Mouse (Mus musculus) forebrain, embryonic 15.5 days (tissue): ENCODE measurements around the gene Map4k3. TPM values are rescaled to one million over a fixed set of nuclear protein-coding genes. Genes with fewer than 3 reads are reported as not detected.
A peak's percentile ranks its signal among the peaks of the same experiment; 100 is the strongest.

Experiments used
- ATAC-seq: fragments of 200-750 bp; cut with Nextera tagmentation; replicated peaks from 2 replicates; pipeline ENCODE4 v1.8.0; 2017; ENCODE audit warnings: mild to moderate bottlenecking, moderate TSS enrichment, moderate library complexity
- H3K27ac ChIP-seq: fragments of 300-500 bp; sonication (generic); replicated peaks from 2 replicates; pipeline ENCODE4 v1.5.1; 2015; ENCODE audit warnings: mild to moderate bottlenecking, inconsistent platforms
- H3K27me3 ChIP-seq: fragments of 300-500 bp; sonication (generic); 2 replicates; pipeline ENCODE4 v1.6.1; 2015; ENCODE audit warnings: inconsistent platforms
- H3K36me3 ChIP-seq: fragments of 300-500 bp; sonication (generic); 2 replicates; pipeline ENCODE4 v1.6.1; 2015; ENCODE audit warnings: mild to moderate bottlenecking, inconsistent platforms
- H3K4me1 ChIP-seq: fragments of 300-500 bp; sonication (generic); 2 replicates; pipeline ENCODE4 v1.6.1; 2015; ENCODE audit warnings: inconsistent platforms
- H3K4me2 ChIP-seq: fragments of 300-500 bp; sonication (generic); replicated peaks from 2 replicates; pipeline ENCODE4 v1.6.1; 2015; ENCODE audit warnings: mild to moderate bottlenecking, inconsistent platforms
- H3K4me3 ChIP-seq: fragments of 300-500 bp; sonication (generic); 2 replicates; pipeline ENCODE4 v1.5.1; 2015; ENCODE audit warnings: mild to moderate bottlenecking, inconsistent platforms
- H3K9ac ChIP-seq: fragments of 300-500 bp; sonication (generic); replicated peaks from 2 replicates; pipeline ENCODE4 v1.6.1; 2015; ENCODE audit warnings: mild to moderate bottlenecking, inconsistent platforms
- H3K9me3 ChIP-seq: fragments of 300-500 bp; sonication (generic); 2 replicates; pipeline ENCODE4 v1.6.1; 2016; ENCODE audit warnings: inconsistent platforms
- WGBS: fragments of 180-500 bp; shearing (Covaris S2); methylation state at CpG from one replicate; pipeline ENCODE4 v1.1.7; 2015; ENCODE audit warnings: mixed read lengths; 5-methylcytosine and 5-hydroxymethylcytosine counted together
- polyA plus RNA-seq: library from polyadenylated mRNA; unstranded; fragments of >200 nt; fragmentation: Nextera tagmentation; extraction: Ambion mirVana; gene quantifications from 2 replicates; pipeline ENCODE4 v1.2.1, GENCODE M21; 2015

The Map4k3 gene
- polyA plus RNA-seq, 1 experiment from 2014 or later = 33.5 TPM

DNA sequence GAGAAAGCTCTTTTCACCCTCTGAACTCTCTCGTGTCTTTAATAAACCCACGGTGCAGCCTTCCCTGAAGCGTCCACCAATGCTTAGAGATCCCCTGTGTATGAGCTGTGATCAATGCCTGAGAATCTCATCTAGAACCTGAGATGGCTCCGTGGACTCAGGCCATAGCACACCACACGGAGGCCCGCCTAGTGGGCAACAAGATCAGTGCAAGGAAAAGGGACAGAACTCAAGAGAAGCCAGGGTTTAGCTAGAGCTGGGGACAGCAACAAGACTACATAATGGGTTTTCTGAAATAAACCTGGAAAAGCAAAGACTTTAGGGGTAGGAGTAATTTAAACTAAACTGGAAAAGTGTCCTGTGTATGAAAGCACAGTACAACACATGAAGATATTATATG lies 5.2 kb downstream of the Map4k3 start:
- Histone ChIP-seq H3K27me3 (no peaks in the 10 kb centered on the region), H3K4me3 (no peak overlapping the region), H3K27ac (no peak overlapping the region), H3K9me3 (no peaks in the 10 kb centered on the region), H3K4me2 (no peak overlapping the region), H3K4me1 (peaks cover 51% of the 10 kb centered on the region), H3K9ac (no peak overlapping the region), H3K36me3 (no peaks in the 10 kb centered on the region)
- WGBS = 76% methylated on average over 6 of the region's 6 CpGs
- ATAC-seq = no peak

GRCm38 (mm10) chr17:80721670-80722069 lies 6.6 kb downstream of the Map4k3 start:
- no peaks in the 10 kb centered on the region for H3K27me3 ChIP-seq
- H3K4me3 ChIP-seq = no peak overlapping the region
- H3K4me1 ChIP-seq = peaks cover 48% of the 10 kb centered on the region
- no peak overlapping the region for H3K27ac ChIP-seq
- no peak overlapping the region for H3K4me2 ChIP-seq
- 65% methylated on average over 7 of the region's 7 CpGs for WGBS
- no peak overlapping the region for H3K9ac ChIP-seq
- no peaks in the 10 kb centered on the region for H3K9me3 ChIP-seq
- H3K36me3 ChIP-seq = no peaks in the 10 kb centered on the region
- peak; percentile 55; the same call in 1 of the 2 replicates for ATAC-seq

DNA sequence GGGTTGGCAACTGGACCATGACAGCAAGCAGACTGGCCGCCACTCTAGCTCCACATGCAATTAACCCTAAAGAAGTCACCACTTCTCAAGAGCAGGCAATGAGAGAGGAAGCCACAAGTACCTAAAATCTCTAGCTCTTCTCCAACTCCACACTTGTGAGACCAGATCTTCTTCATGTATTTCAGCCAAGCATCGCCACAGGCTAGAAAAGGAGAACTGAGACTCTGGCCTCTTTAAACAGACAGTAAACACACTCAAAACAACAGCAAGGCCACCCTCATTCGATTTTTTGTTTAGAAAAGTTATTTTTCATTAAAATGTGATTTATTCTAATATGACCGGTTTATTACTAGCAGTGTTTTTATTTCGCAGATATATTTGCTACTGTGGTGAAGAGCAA lies 9.0 kb downstream of the Map4k3 start:
- Histone ChIP-seq H3K27ac (no peak overlapping the region), H3K4me1 (peaks cover 35% of the 10 kb centered on the region)
- WGBS = 97% methylated on average over 5 of the region's 5 CpGs

DNA sequence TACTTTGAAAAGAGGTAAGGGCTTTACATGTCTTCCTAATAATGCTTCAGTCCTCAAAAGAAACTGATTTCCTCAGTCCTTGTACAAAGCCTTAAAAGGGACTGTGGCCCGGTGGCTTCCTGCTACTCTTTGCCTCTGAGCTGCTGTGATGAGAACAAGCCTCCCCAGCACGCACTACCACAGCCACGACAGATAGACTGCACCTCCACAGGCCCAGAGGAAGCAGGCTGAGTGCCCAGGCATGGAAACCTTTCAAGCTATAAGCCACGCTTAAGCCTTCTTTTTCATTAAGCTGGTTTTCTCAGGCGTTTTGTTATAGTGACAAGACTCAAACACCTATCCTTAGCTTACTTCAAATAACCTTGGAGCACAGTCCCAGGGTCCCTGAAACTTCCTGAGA lies 10.0 kb downstream of the Map4k3 start:
- H3K9me3 ChIP-seq = no peaks in the 10 kb centered on the region

More for the DNA sequence above, 9.0 kb downstream of the Map4k3 start:
- Histone ChIP-seq H3K27me3 (no peaks in the 10 kb centered on the region), H3K4me2 (no peak overlapping the region), H3K9ac (no peak overlapping the region), H3K9me3 (no peaks in the 10 kb centered on the region), H3K4me3 (no peak overlapping the region), H3K36me3 (no peaks in the 10 kb centered on the region)
- ATAC-seq = no peak

DNA sequence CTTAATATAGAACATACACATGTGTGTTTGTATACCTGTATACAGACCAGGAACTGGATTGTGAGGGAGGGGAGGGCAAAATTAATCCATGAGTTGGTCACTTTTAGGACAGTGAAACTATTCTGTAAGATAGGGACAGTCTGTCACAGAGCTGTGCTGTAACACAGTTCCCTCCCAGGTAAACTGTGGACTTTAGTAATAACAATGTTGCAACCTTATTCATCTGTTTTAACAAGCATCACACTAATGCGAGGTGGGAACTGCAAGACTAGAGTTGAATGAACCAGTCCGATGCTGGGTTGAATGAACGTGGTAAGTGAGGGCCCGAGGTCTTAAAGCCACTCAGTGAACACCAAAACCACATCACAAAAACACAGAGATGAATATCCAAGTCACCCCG lies 14.7 kb downstream of the Map4k3 start:
- no peak for ATAC-seq
- 94% methylated on average over 5 of the region's 5 CpGs for WGBS
- H3K4me3 ChIP-seq = no peak overlapping the region
- H3K9me3 ChIP-seq = no peaks in the 10 kb centered on the region
- no peak overlapping the region for H3K9ac ChIP-seq
- no peaks in the 10 kb centered on the region for H3K36me3 ChIP-seq
- H3K4me1 ChIP-seq = peaks cover 49% of the 10 kb centered on the region
- H3K27me3 ChIP-seq = no peaks in the 10 kb centered on the region
- no peak overlapping the region for H3K27ac ChIP-seq
- no peak overlapping the region for H3K4me2 ChIP-seq

More for the DNA sequence above, 10.0 kb downstream of the Map4k3 start:
- peaks cover 37% of the 10 kb centered on the region for H3K4me1 ChIP-seq
- no peak overlapping the region for H3K4me2 ChIP-seq
- H3K4me3 ChIP-seq = no peak overlapping the region
- H3K36me3 ChIP-seq = no peaks in the 10 kb centered on the region
- ATAC-seq = no peak
- no peaks in the 10 kb centered on the region for H3K27me3 ChIP-seq
- no peak overlapping the region for H3K9ac ChIP-seq
- no peak overlapping the region for H3K27ac ChIP-seq
- 65% methylated on average over 5 of the region's 5 CpGs for WGBS

- Histone ChIP-seq H3K4me2 (peak overlapping the region; percentile 48), H3K36me3 (no peaks in the 10 kb centered on the region), H3K27me3 (no peaks in the 10 kb centered on the region), H3K27ac (peak overlapping the region; percentile 87), H3K9ac (peak overlapping the region; percentile 40), H3K9me3 (no peaks in the 10 kb centered on the region), H3K4me3 (peak overlapping the region; percentile 21), H3K4me1 (peaks cover 64% of the 10 kb centered on the region)
- ATAC-seq = peak; percentile 89
- WGBS = 9% methylated on average over 24 of the region's 24 CpGs
Observed at GRCm38 (mm10) chr17:80709921-80710838, 18.1 kb downstream of the Map4k3 start.

DNA sequence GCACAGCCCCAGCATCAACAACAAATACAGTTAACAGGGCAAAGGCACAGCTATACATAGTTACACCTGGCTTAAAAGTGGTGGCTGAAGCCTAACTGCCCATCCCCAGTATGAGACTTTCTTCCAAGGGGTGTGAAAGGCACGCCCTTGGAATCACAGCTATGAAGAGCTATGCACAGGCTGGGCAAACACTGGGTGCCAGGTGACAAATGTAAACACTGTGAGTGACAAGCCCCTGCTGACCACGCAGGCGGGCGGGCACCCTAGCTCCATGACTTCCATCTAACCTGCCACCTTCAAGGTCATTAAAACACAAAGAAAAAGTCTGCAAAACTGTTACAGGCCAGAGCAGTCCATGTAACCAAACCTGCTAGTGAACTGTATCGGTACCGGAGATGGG lies 19.5 kb downstream of the Map4k3 start:
- ATAC-seq = no peak
- no peak overlapping the region for H3K4me3 ChIP-seq
- H3K9ac ChIP-seq = no peak overlapping the region
- no peak overlapping the region for H3K4me2 ChIP-seq
- H3K4me1 ChIP-seq = peaks cover 60% of the 10 kb centered on the region
- no peak overlapping the region for H3K27ac ChIP-seq
- no peaks in the 10 kb centered on the region for H3K36me3 ChIP-seq
- no peaks in the 10 kb centered on the region for H3K27me3 ChIP-seq
- 89% methylated on average over 6 of the region's 6 CpGs for WGBS
- no peaks in the 10 kb centered on the region for H3K9me3 ChIP-seq

GRCm38 (mm10) chr17:80707176-80707575 lies 21.1 kb downstream of the Map4k3 start:
- no peak overlapping the region for H3K4me3 ChIP-seq
- H3K9ac ChIP-seq = no peak overlapping the region
- 59% methylated on average over 4 of the region's 4 CpGs for WGBS
- no peak overlapping the region for H3K27ac ChIP-seq
- H3K9me3 ChIP-seq = no peaks in the 10 kb centered on the region
- peaks cover 61% of the 10 kb centered on the region for H3K4me1 ChIP-seq
- no peak overlapping the region for H3K4me2 ChIP-seq
- H3K27me3 ChIP-seq = no peaks in the 10 kb centered on the region
- no peak for ATAC-seq
- no peaks in the 10 kb centered on the region for H3K36me3 ChIP-seq

GRCm38 (mm10) chr17:80706608-80707007 lies 21.7 kb downstream of the Map4k3 start:
- H3K27ac ChIP-seq = no peak overlapping the region

DNA sequence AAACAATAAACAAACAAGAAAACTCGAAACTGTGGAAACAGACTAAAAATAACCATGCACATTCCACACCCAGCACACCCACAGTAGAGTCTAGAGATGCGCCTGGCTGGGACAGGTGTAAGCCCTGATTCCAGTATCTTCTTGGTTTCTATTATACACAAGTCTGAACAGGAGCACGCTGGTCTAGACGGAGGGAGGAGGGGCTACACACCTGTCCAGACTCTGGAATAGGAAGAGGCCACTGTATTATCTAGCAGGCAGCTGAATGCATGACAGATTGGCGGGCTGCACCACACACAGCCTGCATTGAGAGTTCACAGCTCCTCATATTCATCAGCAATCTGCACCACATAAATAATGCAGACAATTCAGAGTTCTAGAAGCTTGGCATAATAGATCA lies 26.6 kb downstream of the Map4k3 start:
- 75% methylated on average over 5 of the region's 5 CpGs for WGBS
- H3K9me3 ChIP-seq = no peaks in the 10 kb centered on the region
- H3K27ac ChIP-seq = no peak overlapping the region
- no peak overlapping the region for H3K9ac ChIP-seq
- H3K4me3 ChIP-seq = no peak overlapping the region
- H3K4me1 ChIP-seq = peaks cover 44% of the 10 kb centered on the region
- no peaks in the 10 kb centered on the region for H3K36me3 ChIP-seq
- no peaks in the 10 kb centered on the region for H3K27me3 ChIP-seq
- H3K4me2 ChIP-seq = no peak overlapping the region
- 0 out of 2 replicates have a peak, but pooled peaks have one; percentile 29 for ATAC-seq

More at GRCm38 (mm10) chr17:80706608-80707007, 21.7 kb downstream of the Map4k3 start:
- Histone ChIP-seq H3K4me1 (peaks cover 61% of the 10 kb centered on the region), H3K27me3 (no peaks in the 10 kb centered on the region), H3K9me3 (no peaks in the 10 kb centered on the region), H3K36me3 (no peaks in the 10 kb centered on the region), H3K9ac (no peak overlapping the region), H3K4me3 (no peak overlapping the region), H3K4me2 (no peak overlapping the region)
- 74% methylated on average over 6 of the region's 6 CpGs for WGBS
- ATAC-seq = no peak

DNA sequence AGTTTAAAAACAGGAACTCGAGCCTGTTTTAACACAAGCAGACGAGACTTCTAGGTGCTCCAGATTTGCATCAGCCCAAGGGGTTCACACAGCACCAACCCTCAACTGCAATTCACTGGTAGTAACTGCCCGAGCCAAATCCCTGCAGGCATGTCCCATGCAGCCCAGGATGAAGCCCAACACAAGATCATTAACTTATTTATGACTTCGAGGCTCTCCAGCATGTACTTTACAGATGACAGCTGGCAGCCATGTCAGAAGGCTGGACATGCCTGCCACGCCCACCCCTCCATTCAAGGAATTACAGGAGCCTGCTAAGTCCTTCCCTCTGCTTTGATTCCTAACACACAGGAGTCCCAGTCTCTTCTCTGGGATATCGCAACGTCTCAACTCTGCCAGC lies 29.4 kb downstream of the Map4k3 start:
- H3K9me3 ChIP-seq = no peaks in the 10 kb centered on the region
- 0 out of 2 replicates have a peak overlapping the region, but pooled peaks have one; percentile 39 for H3K27ac ChIP-seq
- 53% methylated on average over 7 of the region's 7 CpGs for WGBS

GRCm38 (mm10) chr17:80698191-80698901 lies 29.9 kb downstream of the Map4k3 start:
- 52% methylated on average over 12 of the region's 12 CpGs for WGBS
- peak overlapping the region; percentile 39; the same call in 1 of the 2 replicates for H3K27ac ChIP-seq
- ATAC-seq = peak; percentile 44

More for the DNA sequence above, 29.4 kb downstream of the Map4k3 start:
- Histone ChIP-seq H3K4me3 (no peak overlapping the region), H3K4me2 (no peak overlapping the region), H3K27me3 (no peaks in the 10 kb centered on the region), H3K9ac (no peak overlapping the region), H3K36me3 (no peaks in the 10 kb centered on the region), H3K4me1 (peaks cover 41% of the 10 kb centered on the region)
- ATAC-seq = no peak; the same call in 1 of the 2 replicates

More at GRCm38 (mm10) chr17:80698191-80698901, 29.9 kb downstream of the Map4k3 start:
- no peak overlapping the region for H3K4me2 ChIP-seq
- no peaks in the 10 kb centered on the region for H3K27me3 ChIP-seq
- H3K9me3 ChIP-seq = no peaks in the 10 kb centered on the region
- H3K9ac ChIP-seq = no peak overlapping the region
- H3K36me3 ChIP-seq = no peaks in the 10 kb centered on the region
- no peak overlapping the region for H3K4me3 ChIP-seq
- peaks cover 36% of the 10 kb centered on the region for H3K4me1 ChIP-seq
